Mouse (Mus musculus) cerebellum, adult 2 months (tissue): ENCODE measurements around the gene Fgfr2. TPM values are rescaled to one million over a fixed set of nuclear protein-coding genes. Genes with fewer than 3 reads are reported as not detected.

ENCODE experiments used
- DNase-seq, 2 experiments: peaks; one replicate each; pipeline ENCODE4 v3.0.0; 2021
- H3K27ac ChIP-seq: fragments of 200-500 bp; 2 replicates; pipeline ENCODE4 v1.5.1; 2012; ENCODE audit warnings: low read length, control low read depth, inconsistent platforms; ENCODE audit not compliant: insufficient read depth
- H3K27me3 ChIP-seq: fragments of 200-500 bp; 2 replicates; pipeline ENCODE4 v1.6.1; 2012; ENCODE audit warnings: inconsistent platforms, mild to moderate bottlenecking, low read length, moderate library complexity; ENCODE audit not compliant: control insufficient read depth, insufficient read depth
- H3K4me1 ChIP-seq: fragments of 200-500 bp; 2 replicates; pipeline ENCODE4 v1.6.1; 2011; ENCODE audit warnings: low read length; ENCODE audit not compliant: control insufficient read depth, insufficient read depth
- H3K4me3 ChIP-seq: fragments of 200-500 bp; replicated peaks from 2 replicates; pipeline ENCODE3; 2011; ENCODE audit warnings: mild to moderate bottlenecking, low read depth, low read length, control low read depth; ENCODE audit not compliant: insufficient read depth
- CTCF ChIP-seq: fragments of 200-500 bp; IDR thresholded peaks from 2 replicates; pipeline ENCODE4 v1.5.1; 2011; ENCODE audit warnings: low read depth, mild to moderate bottlenecking, control low read depth, low read length, moderate library complexity, borderline replicate concordance; ENCODE audit not compliant: insufficient read depth
- POLR2A ChIP-seq: fragments of 200-500 bp; IDR thresholded peaks from 2 replicates; pipeline ENCODE4 v1.6.1; 2011; ENCODE audit warnings: low read length, control low read depth, borderline replicate concordance; ENCODE audit not compliant: insufficient read depth
- WGBS: fragments of 180-500 bp; shearing (Covaris S2); methylation state at CpG from one replicate; pipeline ENCODE4 v1.1.7; 2018; 5-methylcytosine and 5-hydroxymethylcytosine counted together
- polyA plus RNA-seq: library from polyadenylated mRNA; depleted of rRNA; stranded (reverse); fragments of >200 nt; gene quantifications from 2 replicates; pipeline ENCODE4 v1.2.3, GENCODE M21; 2012

Gene Fgfr2
- polyA plus RNA-seq, 1 experiment = 95.3 TPM

DNA sequence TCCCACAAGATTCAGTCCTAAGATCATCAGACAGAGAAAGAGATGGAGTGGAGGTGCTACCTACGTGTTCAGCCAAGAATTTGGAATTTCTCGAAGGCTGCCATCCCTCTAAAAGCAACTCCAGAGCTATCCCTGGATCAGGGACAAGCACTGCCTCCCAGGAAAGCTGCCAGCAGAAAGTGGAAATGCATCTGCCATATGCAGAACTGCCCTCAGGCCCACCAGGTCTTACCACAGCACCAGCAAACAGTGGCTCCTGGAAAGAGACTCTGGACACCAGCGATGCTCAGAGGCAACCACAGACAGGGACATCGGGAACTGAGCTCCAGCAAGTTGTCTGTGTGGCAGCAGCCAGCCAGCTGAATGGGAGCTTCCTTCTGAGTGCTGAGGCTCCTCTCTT, 2500.8 kb downstream of the Fgfr2 start:
- H3K27ac ChIP-seq = no peak overlapping the region
- peaks cover 12% of the 10 kb centered on the region; the same call in 1 of the 2 replicates for H3K4me1 ChIP-seq
- WGBS = 51% methylated on average over 4 of the region's 4 CpGs
- H3K4me3 ChIP-seq = no peak overlapping the region
- no peaks in the 10 kb centered on the region for H3K27me3 ChIP-seq
- DNase-seq = no peak
- no peak for TF ChIP-seq POLR2A
- no peak for TF ChIP-seq CTCF

DNA sequence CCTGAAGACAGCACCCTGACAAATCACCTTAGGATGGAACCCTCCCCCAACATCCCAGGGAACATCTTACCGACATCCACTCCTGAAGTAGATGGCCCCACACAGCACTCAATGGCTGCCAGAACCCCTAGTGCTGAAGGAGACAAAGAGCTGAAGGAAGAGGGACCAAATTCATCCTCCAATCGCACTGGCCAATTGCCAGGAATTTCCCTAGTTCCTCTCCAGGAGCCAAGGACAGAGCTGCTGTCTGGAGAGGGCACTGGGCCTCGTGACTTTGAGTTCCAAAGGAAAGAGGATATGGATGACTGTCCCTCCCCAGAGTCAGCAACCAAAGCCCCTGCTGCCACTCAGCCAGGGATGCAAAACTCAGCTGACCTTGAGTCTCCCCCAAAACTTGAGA, 2501.2 kb downstream of the Fgfr2 start:
- no peaks in the 10 kb centered on the region for H3K27me3 ChIP-seq
- H3K27ac ChIP-seq = no peak overlapping the region
- whole genome bisulfite sequencing = 50% methylated on average over 3 of the region's 3 CpGs
- no peak for TF ChIP-seq CTCF
- no peak for TF ChIP-seq POLR2A
- no peak overlapping the region for H3K4me3 ChIP-seq
- no peak for DNase-seq
- H3K4me1 ChIP-seq = peaks cover 12% of the 10 kb centered on the region; the same call in 1 of the 2 replicates

DNA sequence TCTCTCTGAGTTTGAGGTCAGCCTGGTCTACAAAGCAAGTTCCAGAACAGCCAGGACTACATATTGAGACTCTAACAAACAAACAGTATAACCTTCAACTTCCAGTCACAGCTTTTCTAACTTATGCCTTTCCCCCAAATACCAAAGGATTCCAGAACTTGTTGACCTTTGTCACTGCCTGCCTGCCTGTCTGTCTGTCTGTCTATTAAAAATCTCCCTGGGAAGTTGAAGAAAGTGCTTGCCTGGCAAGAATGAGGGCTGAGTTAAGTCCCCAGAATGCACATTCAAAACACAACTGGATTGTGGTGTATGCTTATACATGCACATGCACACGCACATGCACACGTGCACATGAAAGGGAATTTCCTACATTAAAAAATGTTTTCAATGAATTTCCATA, 2502.1 kb downstream of the Fgfr2 start:
- Histone ChIP-seq H3K27ac (no peak overlapping the region), H3K27me3 (no peaks in the 10 kb centered on the region), H3K4me1 (peaks cover 12% of the 10 kb centered on the region; the same call in 1 of the 2 replicates), H3K4me3 (no peak overlapping the region)
- no peak for DNase-seq
- TF ChIP-seq POLR2A (no peak), CTCF (no peak)
- 92% methylated on average over 2 of the region's 2 CpGs for WGBS

DNA sequence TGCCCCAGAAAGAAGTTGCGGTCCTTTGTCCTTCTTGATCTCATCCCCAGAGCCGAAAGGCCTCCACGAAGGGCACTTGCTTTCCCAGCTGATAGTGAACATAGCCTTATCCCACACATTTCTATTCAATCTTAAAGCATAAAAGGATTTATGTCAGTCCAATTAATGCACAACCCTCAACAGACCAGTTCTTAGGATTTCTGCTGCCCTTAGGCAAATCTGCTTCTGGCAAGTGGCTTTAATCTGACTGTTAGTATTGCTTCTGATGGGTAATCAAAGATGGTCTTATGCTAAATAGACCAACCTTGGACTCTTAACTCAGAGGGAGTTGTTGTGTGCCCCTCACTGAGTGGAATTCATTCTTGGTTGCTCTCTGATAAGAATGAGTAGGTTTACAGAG, 2505.6 kb downstream of the Fgfr2 start:
- no peaks in the 10 kb centered on the region for H3K4me1 ChIP-seq
- H3K27ac ChIP-seq = no peak overlapping the region
- TF ChIP-seq POLR2A (no peak), CTCF (no peak)
- 92% methylated on average over 3 of the region's 3 CpGs for WGBS
- no peak overlapping the region for H3K4me3 ChIP-seq
- H3K27me3 ChIP-seq = no peaks in the 10 kb centered on the region
- DNase-seq = no peak

DNA sequence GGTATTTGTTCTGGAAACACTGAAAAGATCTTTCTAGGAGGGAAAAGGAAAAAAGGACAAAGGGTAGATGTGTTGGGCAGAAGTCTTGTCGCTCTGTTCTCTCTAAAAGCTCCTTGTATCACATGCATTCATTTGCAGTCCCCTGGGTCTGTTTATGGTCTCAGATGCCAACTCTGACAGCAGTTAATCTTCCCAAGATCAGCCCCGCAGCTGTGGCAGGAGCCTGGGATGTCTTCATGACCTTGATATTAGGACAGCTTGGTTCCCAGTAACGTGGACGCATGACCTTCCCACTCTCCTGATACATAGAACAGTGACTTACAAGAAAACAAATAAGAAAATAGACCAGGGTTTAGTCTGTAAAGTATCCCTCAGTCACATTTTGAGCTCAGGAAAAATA, 2509.2 kb downstream of the Fgfr2 start:
- 39% methylated on average over 4 of the region's 4 CpGs for WGBS
- no peak overlapping the region for H3K27ac ChIP-seq
- TF ChIP-seq CTCF (no peak), POLR2A (no peak)
- H3K4me3 ChIP-seq = no peak overlapping the region
- DNase-seq = no peak
- no peaks in the 10 kb centered on the region for H3K4me1 ChIP-seq
- no peaks in the 10 kb centered on the region for H3K27me3 ChIP-seq

DNA sequence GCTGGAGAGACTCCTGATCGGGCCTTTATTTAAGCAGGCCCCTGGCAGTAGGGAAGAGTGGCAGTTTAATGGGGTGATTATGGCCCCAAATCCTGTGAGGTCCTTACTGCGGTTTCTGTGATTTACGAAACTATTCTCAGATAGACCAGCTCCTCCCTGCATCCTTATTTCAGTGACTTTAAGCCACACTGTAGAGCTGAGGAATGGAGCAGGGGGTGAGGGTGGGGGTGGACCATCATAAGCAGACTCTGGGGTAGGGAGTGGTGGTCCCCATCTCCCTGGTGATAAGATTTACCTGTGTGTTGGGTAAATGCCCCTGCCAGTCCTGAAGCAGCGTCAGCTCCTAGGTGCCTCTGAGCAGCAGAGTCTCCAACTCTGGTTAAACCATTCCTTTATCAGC, 2516.2 kb downstream of the Fgfr2 start:
- H3K27ac ChIP-seq = no peak overlapping the region
- H3K27me3 ChIP-seq = no peaks in the 10 kb centered on the region
- 91% methylated on average over 4 of the region's 4 CpGs for WGBS

DNA sequence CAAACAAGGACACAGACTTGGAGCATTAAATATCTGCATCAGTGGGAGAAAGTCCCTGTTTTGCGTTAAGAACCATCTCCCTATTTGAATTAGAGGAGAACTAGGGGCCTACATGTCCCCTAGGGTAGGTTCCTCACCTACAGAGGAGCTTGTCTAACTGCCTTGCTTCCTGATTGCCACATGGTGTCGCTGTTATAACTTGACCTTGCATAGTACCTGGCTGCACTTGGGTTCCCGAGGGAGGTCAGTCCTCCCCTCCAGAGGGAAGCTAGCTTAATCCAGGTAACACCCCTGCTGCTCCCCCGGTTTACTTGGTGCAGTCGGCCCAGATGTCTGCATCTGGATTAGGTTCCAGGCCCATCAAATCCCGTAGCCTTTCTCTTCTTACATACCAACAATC, 2518.0 kb downstream of the Fgfr2 start:
- no peaks in the 10 kb centered on the region for H3K27me3 ChIP-seq
- no peaks in the 10 kb centered on the region for H3K4me1 ChIP-seq
- DNase-seq = no peak
- no peak overlapping the region for H3K4me3 ChIP-seq
- TF ChIP-seq CTCF (peak; percentile 62; the same call in 1 of the 2 replicates), POLR2A (no peak)
- H3K27ac ChIP-seq = no peak overlapping the region
- WGBS = 41% methylated on average over 6 of the region's 6 CpGs

More for the DNA sequence above, 2516.2 kb downstream of the Fgfr2 start:
- no peaks in the 10 kb centered on the region for H3K4me1 ChIP-seq
- no peak for DNase-seq
- TF ChIP-seq CTCF = no peak
- no peak overlapping the region for H3K4me3 ChIP-seq

DNA sequence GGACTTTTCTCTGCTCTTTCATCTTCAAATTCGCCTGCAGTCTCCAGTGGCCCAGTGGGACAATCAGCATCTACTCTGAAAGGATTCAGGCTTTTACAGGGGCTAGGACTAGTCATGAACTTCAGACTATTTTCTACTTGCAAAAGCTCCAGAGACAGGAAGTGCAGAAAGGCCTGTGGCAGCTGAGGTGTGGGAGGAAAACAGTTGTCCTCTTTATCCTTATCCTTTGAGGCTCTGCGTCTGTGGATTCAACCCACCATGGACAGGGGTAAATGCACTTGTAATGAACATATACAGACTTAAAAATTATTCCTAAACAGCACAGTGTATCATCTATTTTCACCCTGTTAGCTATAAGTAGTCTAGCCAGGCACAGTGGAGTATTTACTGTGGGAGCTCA, 2518.8 kb downstream of the Fgfr2 start:
- WGBS = 82% methylated on average over 2 of the region's 2 CpGs
- TF ChIP-seq POLR2A = no peak
- TF ChIP-seq CTCF = no peak
- Histone ChIP-seq H3K4me1 (no peaks in the 10 kb centered on the region), H3K27me3 (no peaks in the 10 kb centered on the region), H3K4me3 (no peak overlapping the region), H3K27ac (no peak overlapping the region)
- DNase-seq = no peak
